Mouse (Mus musculus): ENCODE measurements around the gene Abca17. TPM values are rescaled to one million over a fixed set of nuclear protein-coding genes. Genes with fewer than 3 reads are reported as not detected.

Abca17 gene
- polyA plus RNA-seq, 1 experiment from 2014 or later = not detected

GRCm38 (mm10) chr17:24243311-24243969 is 107.4 kb downstream of the Abca17 start:
- H3K4me3 ChIP-seq (ENCODE audit: low read depth, low read length) = no peak overlapping the region
- WGBS = 83% methylated on average over 4 of the region's 4 CpGs
- TF ChIP-seq CTCF (IDR thresholded peaks at IDR 0.05; ENCODE audit: low read depth) = peak; percentile 78

GRCm38 (mm10) chr17:24236921-24237320 is 113.9 kb downstream of the Abca17 start:
- H3K4me1 ChIP-seq (replicated peaks; ENCODE audit: control insufficient read depth, insufficient read depth, low read length) = no peaks in the 10 kb centered on the region
- ATAC-seq = no peak
- H3K4me3 ChIP-seq (ENCODE audit: low read depth, low read length) = no peak overlapping the region
- H3K9ac ChIP-seq (ENCODE audit: low read depth, low read length) = no peak overlapping the region
- H3K4me2 ChIP-seq (replicated peaks; ENCODE audit: low read depth) = no peak overlapping the region
- H3K27me3 ChIP-seq (replicated peaks; ENCODE audit: control insufficient read depth, insufficient read depth, low read length) = no peaks in the 10 kb centered on the region
- no peaks in the 10 kb centered on the region for H3K9me3 ChIP-seq (ENCODE audit: control insufficient read depth)
- H3K27ac ChIP-seq (ENCODE audit: low read depth, low read length) = no peak overlapping the region
- H3K36me3 ChIP-seq (ENCODE audit: control insufficient read depth, insufficient read depth) = peaks cover 78% of the 10 kb centered on the region
- 98% methylated on average over 7 of the region's 7 CpGs for WGBS
- TF ChIP-seq CTCF (IDR thresholded peaks at IDR 0.05; ENCODE audit: low read depth) = no peak

More at GRCm38 (mm10) chr17:24243311-24243969, 107.4 kb downstream of the Abca17 start:
- H3K9me3 ChIP-seq (ENCODE audit: control insufficient read depth) = 0 out of 2 replicates have a peak, but pooled peaks cover 2% of the 10 kb centered on the region
- no peak overlapping the region for H3K9ac ChIP-seq (ENCODE audit: low read depth, low read length)
- H3K36me3 ChIP-seq (ENCODE audit: control insufficient read depth, insufficient read depth) = peaks cover 77% of the 10 kb centered on the region
- no peaks in the 10 kb centered on the region for H3K4me1 ChIP-seq (replicated peaks; ENCODE audit: control insufficient read depth, insufficient read depth, low read length)
- no peaks in the 10 kb centered on the region for H3K27me3 ChIP-seq (replicated peaks; ENCODE audit: control insufficient read depth, insufficient read depth, low read length)
- H3K4me2 ChIP-seq (replicated peaks; ENCODE audit: low read depth) = no peak overlapping the region
- H3K27ac ChIP-seq (ENCODE audit: low read depth, low read length) = peak overlapping the region; percentile 15; the same call in 1 of the 2 replicates
- ATAC-seq = no peak

- 97% methylated on average over 1 of the region's 1 CpGs for WGBS
- Histone ChIP-seq H3K27me3 (replicated peaks; ENCODE audit: control insufficient read depth, insufficient read depth, low read length) (no peaks in the 10 kb centered on the region), H3K9ac (ENCODE audit: low read depth, low read length) (no peak overlapping the region), H3K4me1 (replicated peaks; ENCODE audit: control insufficient read depth, insufficient read depth, low read length) (no peaks in the 10 kb centered on the region), H3K4me3 (ENCODE audit: low read depth, low read length) (no peak overlapping the region), H3K27ac (ENCODE audit: low read depth, low read length) (no peak overlapping the region), H3K4me2 (replicated peaks; ENCODE audit: low read depth) (no peak overlapping the region), H3K9me3 (ENCODE audit: control insufficient read depth) (no peaks in the 10 kb centered on the region), H3K36me3 (ENCODE audit: control insufficient read depth, insufficient read depth) (peaks cover 74% of the 10 kb centered on the region)
- ATAC-seq = no peak
- no peak for TF ChIP-seq CTCF (IDR thresholded peaks at IDR 0.05; ENCODE audit: low read depth)
These were observed 114.4 kb downstream of the Abca17 start for GRCm38 (mm10) chr17:24236479-24236878.

GRCm38 (mm10) chr17:24227941-24228340 is 122.9 kb downstream of the Abca17 start:
- Histone ChIP-seq H3K27ac (ENCODE audit: low read depth, low read length) (no peak overlapping the region), H3K4me1 (replicated peaks; ENCODE audit: control insufficient read depth, insufficient read depth, low read length) (no peaks in the 10 kb centered on the region), H3K4me3 (ENCODE audit: low read depth, low read length) (no peak overlapping the region), H3K9ac (ENCODE audit: low read depth, low read length) (no peak overlapping the region), H3K9me3 (ENCODE audit: control insufficient read depth) (no peaks in the 10 kb centered on the region), H3K27me3 (replicated peaks; ENCODE audit: control insufficient read depth, insufficient read depth, low read length) (no peaks in the 10 kb centered on the region), H3K36me3 (ENCODE audit: control insufficient read depth, insufficient read depth) (peaks cover 75% of the 10 kb centered on the region), H3K4me2 (replicated peaks; ENCODE audit: low read depth) (no peak overlapping the region)
- no peak for TF ChIP-seq CTCF (IDR thresholded peaks at IDR 0.05; ENCODE audit: low read depth)
- 85% methylated on average over 7 of the region's 7 CpGs for WGBS
- peak; percentile 11; the same call in 1 of the 2 replicates for ATAC-seq

DNA sequence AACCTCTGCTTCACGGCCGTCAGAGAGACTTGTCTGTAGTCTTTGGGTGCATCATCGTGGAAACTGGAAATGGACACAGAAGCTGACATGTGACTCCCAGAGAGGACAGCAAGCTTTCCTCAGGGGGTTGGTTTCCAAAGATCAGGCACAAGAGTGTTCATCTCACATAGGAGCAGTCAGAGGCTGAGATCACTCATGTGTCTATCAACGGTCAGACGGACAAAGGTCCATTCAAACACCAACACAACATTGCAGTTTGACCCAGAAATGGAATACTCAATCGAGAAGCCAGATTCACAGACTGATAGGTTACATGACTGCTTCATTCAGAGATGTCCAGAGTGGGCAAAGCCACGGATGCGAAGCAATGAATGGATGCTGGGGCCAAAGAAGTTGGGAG is 124.1 kb downstream of the Abca17 start:
- Histone ChIP-seq H3K4me2 (replicated peaks; ENCODE audit: low read depth) (no peak overlapping the region), H3K36me3 (ENCODE audit: control insufficient read depth, insufficient read depth) (peaks cover 72% of the 10 kb centered on the region), H3K9ac (ENCODE audit: low read depth, low read length) (no peak overlapping the region), H3K4me3 (ENCODE audit: low read depth, low read length) (no peak overlapping the region), H3K27me3 (replicated peaks; ENCODE audit: control insufficient read depth, insufficient read depth, low read length) (no peaks in the 10 kb centered on the region), H3K27ac (ENCODE audit: low read depth, low read length) (0 out of 2 replicates have a peak overlapping the region, but pooled peaks have one; percentile 15), H3K4me1 (replicated peaks; ENCODE audit: control insufficient read depth, insufficient read depth, low read length) (no peaks in the 10 kb centered on the region), H3K9me3 (ENCODE audit: control insufficient read depth) (no peaks in the 10 kb centered on the region)
- whole genome bisulfite sequencing = 80% methylated on average over 8 of the region's 8 CpGs
- TF ChIP-seq CTCF (IDR thresholded peaks at IDR 0.05; ENCODE audit: low read depth) = no peak
- no peak; the same call in 1 of the 2 replicates for ATAC-seq

DNA sequence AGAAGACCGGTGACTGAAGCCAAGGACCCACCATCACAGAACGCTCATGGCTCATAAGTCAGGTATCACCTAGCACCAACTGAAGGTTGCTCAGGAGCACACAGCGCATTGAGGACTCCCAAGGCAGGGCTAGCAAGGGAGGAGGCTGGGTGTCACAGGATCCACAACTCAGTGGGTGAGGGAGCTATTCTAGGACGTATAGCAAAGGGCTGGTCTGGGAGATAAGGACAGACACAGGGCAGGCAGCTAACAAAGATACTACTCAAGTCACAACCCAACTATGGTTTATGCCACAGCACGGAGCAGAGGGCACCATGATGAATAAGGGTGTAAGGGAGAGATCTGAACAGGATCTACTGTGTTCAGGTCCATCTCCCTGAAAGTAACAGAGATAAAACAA is 125.0 kb downstream of the Abca17 start:
- TF ChIP-seq CTCF (IDR thresholded peaks at IDR 0.05; ENCODE audit: low read depth) = no peak
- H3K36me3 ChIP-seq (ENCODE audit: control insufficient read depth, insufficient read depth) = peaks cover 68% of the 10 kb centered on the region
- ATAC-seq = no peak

More for the DNA sequence above, 125.0 kb downstream of the Abca17 start:
- Histone ChIP-seq H3K27ac (ENCODE audit: low read depth, low read length) (no peak overlapping the region), H3K27me3 (replicated peaks; ENCODE audit: control insufficient read depth, insufficient read depth, low read length) (no peaks in the 10 kb centered on the region), H3K4me2 (replicated peaks; ENCODE audit: low read depth) (no peak overlapping the region), H3K9ac (ENCODE audit: low read depth, low read length) (no peak overlapping the region), H3K4me1 (replicated peaks; ENCODE audit: control insufficient read depth, insufficient read depth, low read length) (no peaks in the 10 kb centered on the region), H3K4me3 (ENCODE audit: low read depth, low read length) (no peak overlapping the region), H3K9me3 (ENCODE audit: control insufficient read depth) (no peaks in the 10 kb centered on the region)
- 88% methylated on average over 5 of the region's 5 CpGs for WGBS
